Mouse (Mus musculus) ES-Bruce4 (cell line): Measurements from ENCODE around the gene Coro1a.

Experiments
- CTCF ChIP-seq: IDR thresholded peaks from one replicate; pipeline ENCODE4 v1.8.1; 2011; ENCODE audit warnings: low read depth, low read length
- POLR2A ChIP-seq: IDR thresholded peaks from one replicate; pipeline ENCODE4 v1.8.1; 2011; ENCODE audit warnings: low read length; ENCODE audit not compliant: insufficient read depth

DNA sequence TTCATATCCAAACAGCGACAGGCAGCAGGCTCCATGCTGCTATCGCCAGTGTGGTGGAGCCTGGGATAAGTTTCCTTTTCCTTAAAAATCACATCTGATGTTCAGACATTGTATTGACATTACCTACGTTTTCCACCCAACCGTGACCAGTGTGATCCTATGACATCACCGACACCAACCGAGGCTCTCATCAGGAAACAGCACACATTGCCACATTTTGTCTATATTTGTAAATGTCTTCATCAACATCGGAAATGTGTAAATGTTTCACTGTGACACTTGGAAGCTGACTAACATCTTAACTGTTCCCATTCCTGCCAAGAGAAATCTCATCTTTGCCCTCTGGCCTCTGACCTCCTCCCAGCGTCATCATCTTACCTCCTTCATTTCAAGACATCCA lies 28.5 kb upstream of the Coro1a start:
- TF ChIP-seq CTCF (no peak), POLR2A (no peak)
